Mouse (Mus musculus) B cell, adult 62 days (primary cell): ENCODE results near the gene Tsen2. TPM values are rescaled to one million over a fixed set of nuclear protein-coding genes. Genes with fewer than 3 reads are reported as not detected.

Experiments
- total RNA-seq: library from RNA; stranded (reverse); gene quantifications from 4 replicates; pipeline ENCODE4 v1.2.4, GENCODE M21; 2023

Tsen2 gene
- 7.5 to 9.6 TPM (median 8.1 TPM) in 4 replicates for total RNA-seq

DNA sequence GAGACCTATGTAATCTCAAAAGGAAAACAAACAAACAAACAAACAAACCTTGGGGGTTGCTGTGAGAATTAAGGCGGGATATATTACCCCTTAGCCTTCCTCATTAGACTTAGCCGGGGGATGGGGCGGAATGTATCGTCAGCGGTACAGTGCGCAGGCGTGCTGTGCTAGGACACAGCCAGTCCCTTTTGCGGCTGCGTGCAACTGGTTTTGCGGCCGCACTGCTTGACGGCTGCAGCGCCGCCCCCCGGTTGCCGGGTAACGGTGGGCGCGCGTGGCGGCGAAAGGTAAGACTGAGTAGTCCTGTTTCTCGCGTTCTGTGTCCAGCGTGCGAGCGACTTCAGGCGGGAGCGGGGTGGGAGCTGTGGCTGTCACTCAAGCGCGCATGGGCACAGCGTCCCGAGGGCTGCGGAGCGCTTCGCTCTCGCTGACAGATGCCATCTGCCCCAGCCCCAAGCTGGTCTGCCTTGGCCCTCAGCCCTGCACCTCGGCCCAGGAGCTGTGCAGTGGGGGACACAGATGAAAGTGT is at the start of gene Tsen2:
Tsen2 (plus strand) TSS at position 223 of the 529 bp plus-strand sequence.

DNA sequence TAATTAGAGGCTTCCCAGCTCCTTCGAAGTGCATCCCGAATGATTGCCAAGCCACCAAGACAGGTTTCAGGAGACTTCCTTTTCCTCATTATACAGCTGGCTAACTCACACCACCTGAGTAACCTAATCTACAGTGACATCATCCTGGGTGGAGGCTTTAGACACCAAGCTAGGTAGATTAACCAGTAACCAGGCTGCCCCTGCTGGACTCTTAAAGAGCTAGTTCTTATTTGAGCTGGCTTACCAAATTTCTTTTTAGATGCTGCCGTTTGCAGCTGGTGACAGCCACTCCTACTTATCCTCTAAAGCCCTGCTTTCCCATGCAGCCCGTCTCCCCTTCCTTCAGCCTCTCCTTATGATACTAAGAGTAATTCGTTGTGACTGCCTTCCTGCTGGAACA is 48.0 kb downstream of the Tsen2 start, which contains the start of gene Mkrn2os:
Mkrn2os (minus strand) TSS at position 119 of the 400 bp plus-strand sequence.

DNA sequence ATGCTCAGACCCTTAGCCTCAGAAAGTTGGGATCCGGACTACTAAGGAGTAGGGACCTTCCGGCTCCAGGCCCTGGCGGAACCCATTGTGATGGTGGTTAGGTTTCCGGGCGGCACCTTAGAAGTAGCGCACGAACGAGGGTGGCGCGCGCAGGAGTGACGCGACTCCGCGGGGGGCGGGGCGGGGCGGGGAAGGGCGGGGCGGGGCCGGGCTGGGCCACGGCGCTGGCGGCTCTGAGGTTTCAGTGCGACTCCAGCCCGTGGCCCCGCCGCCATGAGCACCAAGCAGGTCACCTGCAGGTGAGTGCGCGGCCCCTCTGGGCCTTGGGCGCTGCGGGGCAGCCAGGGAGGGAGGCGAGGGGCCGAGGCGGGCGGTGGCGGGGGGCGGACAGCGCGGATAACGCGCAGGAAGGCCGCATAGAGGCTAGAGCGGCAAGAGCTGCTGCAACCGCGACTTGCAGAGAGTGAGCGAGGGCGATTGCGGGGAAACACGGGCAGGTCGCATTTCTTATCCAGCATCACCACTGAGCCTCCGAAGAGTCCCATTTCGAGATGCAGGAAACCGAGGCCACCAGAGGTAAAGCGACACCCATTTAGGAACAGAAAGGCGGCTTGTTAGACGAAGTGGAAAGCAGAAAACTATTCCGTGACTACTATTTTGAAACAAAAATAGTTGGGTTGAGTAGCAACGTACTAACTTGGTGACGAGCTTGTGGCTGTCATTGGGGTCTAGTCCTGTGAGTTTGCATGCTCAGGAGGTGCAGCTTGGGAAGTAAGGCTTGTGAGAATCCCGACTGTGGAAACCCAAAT is 57.5 kb downstream of the Tsen2 start, which contains the start of gene Mkrn2:
Mkrn2 (plus strand) TSS at position 188 of the 809 bp plus-strand sequence.

Other genes with a start within 250 kb of the Tsen2 start
- 1.5 TPM in 1 of 4 replicates, not detected in the others for gene Pparg, start 183.7 kb upstream of the Tsen2 start, total RNA-seq
- not detected in 4 replicates for gene Mkrn2os, start 47.9 kb downstream of the Tsen2 start, total RNA-seq
- gene Mkrn2, start 57.2 kb downstream of the Tsen2 start, total RNA-seq, result 26.7 to 42.8 TPM (median 35.7 TPM) in 4 replicates
- gene Raf1, start 132.0 kb downstream of the Tsen2 start, total RNA-seq, result 138 to 157 TPM (median 146 TPM) in 4 replicates
- 0.92 TPM in 1 of 4 replicates, not detected in the others for gene Tmem40, start 217.7 kb downstream of the Tsen2 start, total RNA-seq
- gene Cand2, start 229.9 kb downstream of the Tsen2 start, total RNA-seq, result 5.3 to 6.8 TPM (median 6.4 TPM) in 4 replicates